9 mouse cellular contexts compared by ENCODE assay signal in genomic region chr6:93985111-93985510, GRCm38 (mm10).
DNase-seq lines count a peak whose midpoint lies in the region; ATAC-seq lines count a peak whose summit lies in the region.
"Had no signal": no experiment of that assay in that cellular context is flagged by ENCODE, and none has a peak within 500 bp of the region (broad histone marks: within the 10 kb centered on the region; RNA-seq: fewer than 3 reads in every experiment).

No protein-coding gene starts in this region.

- 64% methylated on average over 9 of the region's 9 CpGs for WGBS in kidney, embryonic 14.5 days

- no peak overlapping the region for H3K4me2 ChIP-seq in kidney, embryonic 14.5 days (replicated peaks; ENCODE audit: low read depth, low read length)
- H3K4me2 ChIP-seq: neural tube, embryonic 12.5 days had no signal

- no peaks in the 10 kb centered on the region for H3K27me3 ChIP-seq in kidney, embryonic 14.5 days (ENCODE audit: control insufficient read depth, insufficient read depth, low read length)
- H3K27me3 ChIP-seq: neural tube, embryonic 12.5 days had no signal

- 0 out of 2 replicates have a peak, but pooled peaks cover 2% of the 10 kb centered on the region for H3K4me1 ChIP-seq in kidney, embryonic 14.5 days (ENCODE audit: control insufficient read depth, insufficient read depth, low read length)

- ATAC-seq in kidney, embryonic 14.5 days (ENCODE audit: low FRiP score, low TSS enrichment) = no peak
- ATAC-seq in common myeloid progenitor, adult 5-6 weeks (replicated peaks; ENCODE audit: low read depth, poor library complexity, severe bottlenecking) = peak; percentile 79
- no peak for ATAC-seq in activated CD4-positive, CD25-positive, alpha-beta regulatory T cell, adult 4 months

- no peaks in the 10 kb centered on the region for H3K36me3 ChIP-seq in kidney, embryonic 14.5 days (ENCODE audit: control insufficient read depth, insufficient read depth, low read length)
- H3K36me3 ChIP-seq: neural tube, embryonic 12.5 days had no signal

- H3K27ac ChIP-seq in kidney, embryonic 14.5 days (ENCODE audit: low read depth, low read length) = no peak overlapping the region
- H3K27ac ChIP-seq: neural tube, embryonic 12.5 days had no signal

- no peaks in the 10 kb centered on the region for H3K9me3 ChIP-seq in kidney, embryonic 14.5 days (ENCODE audit: control insufficient read depth, low read length)
- H3K9me3 ChIP-seq: neural tube, embryonic 12.5 days had no signal

- DNase-seq in kidney, adult 11 months = peak; percentile 21
- peak; percentile 26 for DNase-seq in 416B (ENCODE audit: low read depth)
- peak; percentile 34 for DNase-seq in WW6 (ENCODE audit: low read depth, low spot score)
- DNase-seq in kidney, postnatal 4 days = peak; percentile 55 to 58
- peak; percentile 24 for DNase-seq in retina, postnatal 7 days (ENCODE audit: low read depth, low spot score)

- no peak overlapping the region for H3K4me3 ChIP-seq in kidney, embryonic 14.5 days (ENCODE audit: low read length)
- H3K4me3 ChIP-seq: neural tube, embryonic 12.5 days had no signal

- no peak overlapping the region for H3K9ac ChIP-seq in kidney, embryonic 14.5 days (ENCODE audit: low read depth, low read length)
- H3K9ac ChIP-seq: neural tube, embryonic 12.5 days had no signal
